Mouse (Mus musculus): ENCODE data around the gene Prelp. TPM values are rescaled to one million over a fixed set of nuclear protein-coding genes. Genes with fewer than 3 reads are reported as not detected.

The Prelp gene
- total and polyA plus RNA-seq, 3 experiments, result not detected

DNA sequence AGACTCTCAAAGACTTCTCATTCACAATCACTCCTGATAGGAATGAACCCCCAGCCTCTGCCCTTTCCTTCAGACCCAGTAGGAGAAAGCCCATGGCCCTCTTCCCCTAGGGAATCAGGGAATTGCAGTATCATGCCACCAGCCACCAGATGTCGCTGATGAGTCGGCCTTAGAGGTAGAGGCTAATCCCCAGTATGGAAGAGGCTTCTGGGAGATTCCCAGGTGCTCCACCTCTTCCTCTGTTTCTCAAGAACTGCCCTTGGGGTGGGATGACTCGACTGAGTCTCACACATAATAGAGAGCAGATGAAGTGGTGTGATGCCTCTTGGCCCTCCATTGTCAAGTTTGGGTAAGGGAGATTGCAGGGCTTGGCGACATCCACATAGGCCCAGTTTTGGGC is 9.8 kb downstream of the Prelp start (continued):
- no peak for TF ChIP-seq MAFK (IDR thresholded peaks at IDR 0.05; ENCODE audit: borderline replicate concordance, low read depth, low read length)
- TF ChIP-seq ZC3H11A (IDR thresholded peaks at IDR 0.05; ENCODE audit: low read depth, low read length), result peak; percentile 91
- TF ChIP-seq POLR2A (IDR thresholded peaks at IDR 0.05; ENCODE audit: control insufficient read depth in 1 of 2, insufficient read depth in 1 of 2, low read depth in 1 of 2, low read length in 2 of 2, poor library complexity in 1 of 2), result no peak
- TF ChIP-seq ZNF384 (IDR thresholded peaks at IDR 0.05; ENCODE audit: low read depth, low read length), result no peak
- TF ChIP-seq TCF12 (IDR thresholded peaks at IDR 0.05; ENCODE audit: low read depth, low read length), result no peak
- TF ChIP-seq POLR2AphosphoS2 (IDR thresholded peaks at IDR 0.05; ENCODE audit: low read length), result no peak
- no peak for TF ChIP-seq HCFC1 (IDR thresholded peaks at IDR 0.05; ENCODE audit: low read depth, low read length)
- TF ChIP-seq SIN3A (IDR thresholded peaks at IDR 0.05; ENCODE audit: low read length), result peak; percentile 42; the same call in 1 of the 2 replicates
- TF ChIP-seq RAD21 (IDR thresholded peaks at IDR 0.05; ENCODE audit: low read depth, low read length), result peak; percentile 91
- no peak for TF ChIP-seq CHD1 (IDR thresholded peaks at IDR 0.05; ENCODE audit: low read depth, low read length)

DNA sequence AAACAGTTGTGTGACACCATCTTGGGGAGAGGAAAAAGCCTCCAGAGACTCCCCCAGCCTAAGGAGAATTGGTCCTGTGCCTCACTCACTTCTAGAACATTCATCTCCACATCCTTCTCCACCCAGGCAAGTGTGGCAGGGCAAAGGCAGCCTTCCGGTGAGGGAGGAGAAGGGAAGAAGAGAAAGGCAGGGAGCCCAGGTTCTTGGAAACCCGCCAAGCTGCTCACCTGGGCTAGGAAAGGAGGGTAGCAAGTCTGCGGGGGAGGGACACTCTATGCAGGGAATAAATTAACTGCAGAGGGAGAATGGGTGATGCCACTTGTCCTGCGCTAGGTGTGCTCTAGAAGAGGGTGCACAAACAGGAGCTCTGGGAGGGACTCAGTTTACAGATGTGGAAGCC is 10.2 kb downstream of the Prelp start:
- Histone ChIP-seq H3K27ac (ENCODE audit: control insufficient read depth, low read depth, low read length) (no peak overlapping the region), H3K27me3 (ENCODE audit: control insufficient read depth in 1 of 2, insufficient read depth in 2 of 2, low read length in 2 of 2) (peaks cover 0 to 1% of the 10 kb centered on the region in 2 experiments; a peak in 1 of 4 replicates), H3K36me3 (ENCODE audit: control insufficient read depth in 1 of 2, insufficient read depth in 2 of 2, low read length in 2 of 2) (peaks cover 0 to 16% of the 10 kb centered on the region in 2 experiments; a peak in 2 of 4 replicates), H3K4me3 (ENCODE audit: control insufficient read depth in 1 of 2, insufficient read depth in 1 of 2, low read depth in 2 of 2, low read length in 2 of 2) (no peak overlapping the region), H3K4me1 (ENCODE audit: control insufficient read depth in 1 of 2, insufficient read depth in 2 of 2, low read length in 2 of 2) (peaks cover 6 to 28% of the 10 kb centered on the region in 2 experiments; a peak in 3 of 4 replicates), H3K9me3 (replicated peaks; ENCODE audit: insufficient read depth, low read length) (no peaks in the 10 kb centered on the region), H3K9ac (ENCODE audit: control insufficient read depth, low read depth, low read length, poor library complexity, severe bottlenecking) (no peak overlapping the region), H3K79me2 (ENCODE audit: control insufficient read depth, insufficient read depth, low read length, poor library complexity) (peaks cover 2% of the 10 kb centered on the region; the same call in 1 of the 2 replicates)
- no peak for TF ChIP-seq BHLHE40 (IDR thresholded peaks at IDR 0.05; ENCODE audit: borderline replicate concordance, low read depth, low read length)
- no peak for TF ChIP-seq USF1 (IDR thresholded peaks at IDR 0.05; ENCODE audit: low read depth, low read length)
- no peak for TF ChIP-seq MAX (IDR thresholded peaks at IDR 0.05; ENCODE audit: low read length)
- no peak for TF ChIP-seq POLR2AphosphoS2 (IDR thresholded peaks at IDR 0.05; ENCODE audit: low read length)
- TF ChIP-seq NELFE (IDR thresholded peaks at IDR 0.05; ENCODE audit: low read depth, low read length), result no peak
- TF ChIP-seq MXI1 (IDR thresholded peaks at IDR 0.05; ENCODE audit: low read depth, low read length), result no peak
- TF ChIP-seq EP300 (IDR thresholded peaks at IDR 0.05; ENCODE audit: low read depth in 1 of 2, low read length in 2 of 2), result no peak
- no peak for TF ChIP-seq ZNF384 (IDR thresholded peaks at IDR 0.05; ENCODE audit: low read depth, low read length)
- no peak for TF ChIP-seq MEF2A (IDR thresholded peaks at IDR 0.05; ENCODE audit: extremely low read depth, insufficient replicate concordance, low read depth, low read length, poor library complexity, severe bottlenecking)
- no peak for TF ChIP-seq MYC (IDR thresholded peaks at IDR 0.05; ENCODE audit: low read depth, low read length)
- TF ChIP-seq TCF12 (IDR thresholded peaks at IDR 0.05; ENCODE audit: low read depth, low read length), result no peak
- DNase-seq (ENCODE audit: low read depth, low spot score), result no peak

Data from MEL (cell line).